Mouse (Mus musculus): ENCODE measurements at regions not wholly inside any gene's neighbourhood (a gene's known extent, or its start where the extent isn't known, plus 50 kb on each side); places are given as distances from the start of the nearest gene placed in this dataset.

GRCm38 (mm10) chr4:33552856-33553255 lies 242.7 kb downstream of the Rngtt start:
- CTCF ChIA-PET, result no interaction called here

- CTCF ChIA-PET, result no interaction called here
Measured at GRCm38 (mm10) chr4:33554606-33555005, 244.5 kb downstream of the Rngtt start.

GRCm38 (mm10) chr4:33555231-33555933 lies 245.3 kb downstream of the Rngtt start:
- CTCF ChIA-PET, result no interaction called here

- CTCF ChIA-PET, result no interaction called here
Measured at GRCm38 (mm10) chr4:33555966-33556365, 245.9 kb downstream of the Rngtt start.

- CTCF ChIA-PET, result no interaction called here
Measured at GRCm38 (mm10) chr4:33556661-33557540, 246.8 kb downstream of the Rngtt start.

GRCm38 (mm10) chr4:33570274-33570673 lies 260.2 kb downstream of the Rngtt start:
- CTCF ChIA-PET, result no interaction called here

GRCm38 (mm10) chr4:33571351-33571750 lies 261.2 kb downstream of the Rngtt start:
- CTCF ChIA-PET, result no interaction called here

- CTCF ChIA-PET, result no interaction called here
Measured at GRCm38 (mm10) chr4:33577631-33578030, 267.5 kb downstream of the Rngtt start.

- CTCF ChIA-PET, result no interaction called here
Measured at GRCm38 (mm10) chr4:33580491-33580890, 270.4 kb downstream of the Rngtt start.

- CTCF ChIA-PET, result no interaction called here
Measured at GRCm38 (mm10) chr4:33581180-33581591, 271.1 kb downstream of the Rngtt start.

- CTCF ChIA-PET, result no interaction called here
Measured at GRCm38 (mm10) chr4:33581766-33582525, 271.8 kb downstream of the Rngtt start.

- CTCF ChIA-PET, result no interaction called here
Measured at GRCm38 (mm10) chr4:33582986-33583720, 273.0 kb downstream of the Rngtt start.

- CTCF ChIA-PET, result no interaction called here
Measured at GRCm38 (mm10) chr4:33583979-33584907, 274.1 kb downstream of the Rngtt start.

- CTCF ChIA-PET, result no interaction called here
Measured at GRCm38 (mm10) chr4:33585821-33586220, 275.7 kb downstream of the Rngtt start.

GRCm38 (mm10) chr4:33586290-33586614 lies 276.1 kb downstream of the Rngtt start:
- CTCF ChIA-PET, result no interaction called here

- CTCF ChIA-PET, result no interaction called here
Measured at GRCm38 (mm10) chr4:33586615-33587451, 276.7 kb downstream of the Rngtt start.

GRCm38 (mm10) chr4:33587666-33588065 lies 277.6 kb downstream of the Rngtt start:
- CTCF ChIA-PET, result no interaction called here

GRCm38 (mm10) chr4:33588127-33588526 lies 278.0 kb downstream of the Rngtt start:
- CTCF ChIA-PET, result no interaction called here

- CTCF ChIA-PET, result no interaction called here
Measured at GRCm38 (mm10) chr4:33589207-33589606, 279.1 kb downstream of the Rngtt start.
